Mouse (Mus musculus) layer of hippocampus, postnatal 25 days (tissue): ENCODE results near the gene Zfp36l1. TPM values are rescaled to one million over a fixed set of nuclear protein-coding genes. Genes with fewer than 3 reads are reported as not detected.

Experiments used
- DNase-seq, 2 experiments: peaks; one replicate each; pipeline ENCODE4 v3.0.0; 2022; ENCODE audit warnings: mixed read lengths in 2 of 2, low spot score in 1 of 2; ENCODE audit errors: extremely low spot score in 1 of 2
- total RNA-seq, 2 experiments: library from RNA; stranded (reverse); gene quantifications; 2 replicates each; pipeline ENCODE4 v1.2.3; 2021

Zfp36l1 gene
- total RNA-seq, 2 experiments from 2014 or later: 37.2 to 40.8 TPM

DNA sequence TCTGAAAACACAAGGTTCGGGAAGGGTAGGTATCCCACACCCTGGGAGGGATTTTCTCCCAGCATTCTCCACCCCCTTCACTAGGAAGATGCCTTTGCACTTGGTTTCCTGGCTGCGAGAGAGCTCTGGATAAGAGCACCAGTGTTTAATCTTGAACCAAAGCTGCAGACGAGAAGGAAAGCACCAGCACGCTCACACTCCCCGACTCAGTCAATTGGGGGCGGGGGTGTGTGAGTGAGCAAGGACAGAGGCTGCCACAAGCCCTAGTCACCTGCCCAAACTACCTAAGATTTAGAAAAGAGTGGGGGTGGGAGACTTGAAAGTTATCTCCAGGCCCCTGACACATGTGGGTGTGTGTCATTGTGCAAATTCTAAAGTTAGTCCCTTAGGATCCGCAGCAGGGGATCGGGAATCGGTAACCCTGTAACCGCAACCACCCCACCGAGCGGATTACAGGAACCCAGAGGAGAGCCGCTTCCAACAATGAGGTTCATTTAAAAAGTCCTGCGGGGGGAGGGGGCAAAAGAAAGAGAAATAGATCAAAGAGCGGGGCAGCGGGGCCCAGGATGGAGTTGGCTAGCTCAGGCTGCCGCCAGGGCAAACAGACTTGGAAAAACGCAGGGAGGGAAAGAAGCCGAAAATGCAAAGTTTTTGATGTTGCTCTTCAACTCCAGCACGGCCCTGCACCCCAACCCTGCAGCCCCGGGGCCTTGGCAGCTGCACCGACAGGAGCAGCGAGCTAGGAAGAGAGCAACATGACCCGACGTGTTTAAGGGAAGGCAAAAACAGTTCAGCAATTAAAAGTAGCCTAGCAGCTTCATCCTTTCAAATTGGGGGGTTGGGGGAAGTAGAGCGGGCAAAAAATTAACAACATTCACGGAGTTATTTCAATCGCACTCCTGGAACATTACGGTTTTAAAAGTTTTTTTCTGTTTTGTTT, 1.4 kb downstream of the Zfp36l1 start:
- peak in 1 of 2 experiments; percentile 7 for DNase-seq

DNA sequence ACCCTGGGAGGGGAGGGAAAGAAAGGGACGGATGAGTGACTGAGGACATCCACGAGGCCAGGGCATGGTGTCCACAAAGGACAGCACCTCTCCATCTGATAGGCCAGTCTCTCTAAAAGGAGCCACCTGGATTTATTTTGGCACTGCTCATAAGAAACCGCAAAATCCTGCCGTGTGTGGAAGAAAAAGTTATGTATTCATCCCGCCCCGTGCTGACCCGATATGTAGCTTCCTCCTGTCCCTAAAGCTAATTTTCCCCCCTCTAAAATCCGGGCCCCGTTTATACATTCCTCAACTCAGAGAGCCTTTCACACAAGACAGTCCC, 2.3 kb downstream of the Zfp36l1 start:
- DNase-seq: no peak

DNA sequence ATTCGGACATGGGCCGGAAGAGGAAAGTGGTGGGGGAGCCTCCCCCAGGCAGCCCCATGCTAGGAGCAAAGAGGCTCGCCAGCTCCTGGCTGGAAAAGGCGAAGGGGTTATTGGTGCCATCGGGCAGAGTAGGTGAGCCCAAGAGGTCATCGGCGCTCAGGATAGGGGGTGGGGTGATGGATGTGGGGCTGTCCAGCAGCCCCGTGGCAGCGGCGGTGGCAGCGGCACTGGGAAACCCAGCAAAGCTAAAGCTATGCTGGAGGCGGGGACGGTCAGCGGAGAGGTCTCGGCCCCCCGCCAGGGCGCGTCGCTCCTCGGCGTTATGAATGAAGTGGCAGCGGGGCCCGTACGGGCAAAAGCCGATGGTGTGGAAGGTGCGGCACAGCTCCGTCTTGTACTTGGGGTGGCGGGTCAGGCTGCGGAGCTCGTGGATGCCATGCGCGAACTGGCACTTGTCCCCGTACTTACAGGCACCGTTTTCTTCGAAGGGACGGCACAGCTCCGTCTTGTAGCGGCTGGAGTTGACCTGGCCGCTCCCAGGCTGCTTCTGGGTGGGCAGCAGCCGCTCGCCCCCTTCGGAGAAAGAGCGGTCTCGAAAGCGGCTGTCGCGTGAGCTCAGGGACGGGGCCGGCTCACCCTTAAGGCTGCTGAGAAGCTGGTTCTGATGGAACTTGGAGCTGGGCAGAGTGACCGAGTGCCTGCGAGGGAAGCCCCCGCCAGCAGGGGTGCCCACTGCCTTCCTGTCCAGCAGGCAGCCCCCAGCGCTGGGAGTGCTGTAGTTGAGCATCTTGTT, 2.9 kb downstream of the Zfp36l1 start:
- peak in 1 of 2 experiments; percentile 13 for DNase-seq

DNA sequence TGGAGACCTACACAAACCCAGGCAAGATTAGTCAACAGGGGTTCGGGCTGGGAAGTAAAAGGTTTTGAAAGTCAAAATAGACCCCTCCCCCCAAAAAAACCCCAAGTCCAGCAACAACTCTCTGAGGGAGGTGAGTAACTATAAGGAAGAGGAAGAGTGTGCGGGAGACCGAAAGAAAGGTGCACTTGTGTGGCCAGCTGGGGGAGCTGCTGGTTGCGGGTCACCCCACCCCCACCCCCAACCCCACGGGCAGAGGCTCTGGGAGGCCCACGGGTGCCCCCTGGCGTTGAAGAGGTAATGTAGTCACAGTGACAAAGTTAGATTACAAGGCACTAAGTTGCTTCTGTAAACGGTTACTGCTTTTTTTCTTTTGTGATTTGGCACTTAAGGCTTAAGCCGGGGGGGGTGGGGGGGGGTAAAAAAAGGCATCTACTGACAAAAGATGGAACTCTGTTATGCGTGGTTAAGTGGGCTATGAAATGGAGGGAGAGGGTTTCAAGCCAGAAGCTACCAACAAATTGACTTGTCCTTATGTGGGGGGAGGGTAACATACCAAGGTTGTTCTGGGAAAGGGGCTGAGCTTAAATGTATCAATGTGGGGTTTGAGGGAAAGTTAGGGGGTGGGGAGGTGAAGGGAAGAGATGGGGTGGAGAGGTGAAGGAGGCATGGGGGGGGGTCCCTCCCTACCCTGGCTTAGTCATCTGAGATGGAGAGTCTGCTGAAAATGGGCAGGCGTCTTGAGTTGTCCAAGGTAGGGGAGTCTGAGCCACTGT, 3.7 kb downstream of the Zfp36l1 start:
- DNase-seq: peak; percentile 53 to 87

DNA sequence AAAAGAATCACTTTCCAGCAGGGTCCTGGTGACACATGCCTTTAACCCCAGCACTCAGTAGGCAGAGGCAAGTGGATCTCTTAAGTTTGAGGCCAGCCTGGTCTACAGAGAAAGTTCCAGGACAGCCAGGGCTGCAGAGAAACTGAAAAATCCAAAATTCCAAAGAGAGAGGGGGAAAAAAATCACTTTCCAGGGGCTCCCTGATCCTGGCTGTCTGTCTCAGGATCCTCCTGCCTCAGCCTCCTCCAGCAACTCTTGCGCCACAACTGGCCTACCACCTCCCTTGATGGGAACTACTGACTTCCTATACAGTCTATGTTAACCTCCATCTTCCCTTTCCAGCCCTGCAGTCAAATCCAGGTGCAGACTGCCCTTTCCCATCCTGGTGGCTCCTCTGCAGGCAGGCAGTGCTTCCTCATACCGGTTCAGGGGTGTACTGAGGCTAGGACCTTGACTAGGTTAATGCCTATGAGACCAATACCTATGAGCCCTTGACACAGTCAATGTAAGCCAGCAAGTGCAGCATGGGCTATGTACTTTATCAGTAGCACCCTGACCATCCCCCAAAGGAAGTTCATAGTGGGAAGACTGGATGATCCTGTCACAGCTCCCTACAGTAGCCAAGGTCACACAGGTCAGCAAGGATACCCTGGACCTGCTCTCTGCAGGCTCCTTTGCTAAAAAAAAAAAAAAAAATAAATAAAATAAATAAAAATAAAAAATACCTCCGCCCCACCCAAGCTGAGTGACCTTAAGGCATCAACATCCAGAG, 5.7 kb downstream of the Zfp36l1 start:
- DNase-seq: no peak

DNA sequence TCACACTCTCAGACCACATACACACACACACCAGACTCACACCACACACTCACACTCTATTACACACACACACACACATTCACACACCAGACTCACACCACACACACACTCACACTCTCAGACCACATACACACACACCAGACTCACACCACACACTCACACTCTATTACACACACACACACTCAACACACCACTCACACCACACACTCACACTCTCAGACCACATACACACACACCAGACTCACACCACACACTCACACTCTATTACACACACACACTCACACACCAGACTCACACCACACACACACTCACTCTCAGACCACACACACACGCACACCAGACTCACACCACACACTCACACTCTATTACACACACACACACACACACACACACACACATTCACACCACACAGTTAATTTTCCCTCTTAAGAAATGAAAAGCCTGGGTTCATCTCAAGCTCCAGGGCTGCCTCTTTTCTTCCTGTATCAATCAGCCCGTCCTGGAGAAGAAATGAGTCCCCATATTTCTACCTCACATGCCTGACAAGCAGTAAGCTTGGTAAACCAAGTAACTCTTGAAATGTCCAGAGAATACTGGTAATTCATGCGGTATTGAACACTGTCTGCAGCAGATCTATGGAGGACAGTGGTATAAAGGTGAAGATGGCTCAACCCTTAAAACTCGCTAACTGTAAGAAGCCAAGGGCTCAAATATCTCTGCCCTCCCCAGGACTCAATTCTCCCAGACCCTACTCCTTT, 6.5 kb downstream of the Zfp36l1 start:
- DNase-seq: no peak

DNA sequence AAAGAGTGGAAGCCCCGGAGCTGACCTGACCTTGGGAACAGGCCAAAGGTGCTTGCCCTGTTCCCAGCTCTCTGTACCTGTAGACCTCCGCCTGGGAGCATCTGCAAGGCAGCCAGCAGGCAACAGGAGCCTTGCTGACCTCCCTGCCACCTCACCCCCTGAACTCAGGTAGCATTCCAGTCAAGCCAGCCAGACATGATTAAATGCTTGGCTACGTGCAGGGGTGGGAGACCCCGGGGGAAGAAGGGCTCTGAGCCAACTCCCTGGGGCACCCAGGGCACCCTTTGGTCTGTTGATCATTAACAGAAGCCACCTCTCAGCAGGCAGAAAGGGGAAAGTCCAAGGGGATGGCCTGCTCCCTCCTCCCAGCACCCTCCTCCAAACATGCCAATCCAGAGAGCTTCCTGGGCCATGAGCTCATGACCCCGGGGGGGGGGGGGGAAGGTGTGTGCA, 9.3 kb downstream of the Zfp36l1 start:
- DNase-seq: no peak

DNA sequence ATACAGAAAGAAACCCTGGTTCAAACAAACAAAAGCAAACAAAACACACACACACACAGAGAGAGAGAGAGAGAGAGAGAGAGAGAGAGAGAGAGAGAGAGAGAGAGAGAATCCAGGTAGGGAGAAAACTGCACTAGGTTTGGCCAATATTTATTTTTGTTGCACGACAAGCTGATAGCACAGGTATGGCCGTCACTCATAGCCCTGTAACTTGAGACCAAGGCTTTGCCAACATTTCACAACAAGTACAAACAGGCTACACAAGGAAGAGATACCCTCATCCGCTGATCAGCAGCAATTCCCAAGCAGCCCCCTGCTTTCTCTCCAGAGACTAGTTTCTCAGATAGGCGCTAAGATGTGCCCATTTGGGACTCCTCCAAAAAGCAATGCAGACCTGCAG, 9.7 kb downstream of the Zfp36l1 start:
- no peak for DNase-seq

DNA sequence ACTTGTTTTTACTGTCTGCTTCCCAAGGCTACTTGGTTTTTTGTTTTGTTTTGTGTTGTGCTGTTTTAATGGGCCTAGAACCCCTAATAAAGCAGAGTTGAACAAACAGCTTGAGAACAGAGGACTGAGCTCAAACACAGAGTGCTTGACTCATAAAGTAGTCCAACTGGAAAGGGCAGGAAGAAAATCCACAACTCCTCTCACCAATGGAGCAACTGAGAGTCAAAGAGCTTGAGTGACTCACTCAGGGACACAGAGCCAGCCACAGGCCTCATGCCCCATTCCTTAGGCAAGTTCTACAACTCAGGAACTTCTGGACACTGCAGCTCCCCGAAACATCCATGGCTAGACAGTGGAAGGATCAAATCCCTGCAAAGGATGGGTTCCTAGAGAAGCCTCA, 14.0 kb downstream of the Zfp36l1 start:
- no peak for DNase-seq

DNA sequence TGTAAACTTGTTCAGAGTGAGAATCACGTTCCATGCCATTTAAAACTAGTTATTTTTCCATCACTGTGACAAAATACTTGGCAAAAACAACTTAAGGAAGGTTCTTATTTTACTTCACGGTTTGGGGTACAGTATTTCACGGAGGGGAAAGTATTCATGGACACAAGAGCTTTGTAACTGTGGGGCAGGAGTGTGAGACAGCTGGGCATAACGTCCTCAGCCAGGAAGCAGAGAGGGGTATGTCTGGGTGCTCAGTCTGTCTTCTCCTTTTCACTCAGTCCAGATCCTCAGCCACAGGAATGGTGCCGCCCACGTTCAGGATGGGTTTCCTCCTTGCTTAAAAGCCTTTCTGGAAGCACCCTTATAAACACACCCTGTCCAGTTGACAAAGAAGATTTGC, 16.1 kb downstream of the Zfp36l1 start:
- no peak for DNase-seq

DNA sequence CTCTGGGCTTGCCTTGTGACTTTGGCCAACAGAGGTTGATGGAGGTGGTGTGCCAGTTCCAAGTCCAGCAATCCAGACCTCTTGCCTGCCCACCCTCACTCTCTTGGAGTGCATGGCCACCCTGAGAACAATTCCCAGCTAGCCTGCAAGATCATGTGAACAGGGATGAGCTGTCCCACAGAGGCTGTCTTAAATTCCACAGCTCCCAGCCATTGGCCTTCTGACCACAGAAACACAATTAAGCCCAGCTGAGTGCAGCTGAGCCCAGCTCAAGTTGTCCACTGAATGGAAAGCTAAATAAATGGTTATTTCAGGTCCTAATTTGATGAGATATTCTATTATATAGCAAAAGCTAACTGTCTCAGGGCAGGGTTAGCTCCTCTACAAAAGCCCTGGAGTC, 20.0 kb downstream of the Zfp36l1 start:
- DNase-seq: no peak

DNA sequence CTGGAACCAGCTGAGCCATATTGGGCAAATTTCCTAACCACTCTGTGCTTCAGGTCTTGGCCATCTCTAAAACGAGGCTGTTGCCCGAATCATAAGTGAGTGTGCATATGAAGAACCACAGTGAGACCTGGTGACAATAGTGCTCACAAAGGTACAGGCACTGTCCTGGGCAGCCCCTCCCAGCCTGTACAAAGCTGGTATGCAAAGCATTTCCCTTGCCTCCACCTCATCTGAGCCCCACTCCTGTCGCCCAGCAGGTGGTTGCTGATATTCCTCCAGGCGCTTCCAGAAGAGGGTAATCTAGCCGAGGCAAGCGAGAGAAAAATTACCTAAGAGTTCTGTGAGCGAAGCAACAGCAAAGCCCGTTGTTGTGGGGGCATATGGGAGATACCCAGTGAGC, 21.7 kb downstream of the Zfp36l1 start:
- DNase-seq: no peak

DNA sequence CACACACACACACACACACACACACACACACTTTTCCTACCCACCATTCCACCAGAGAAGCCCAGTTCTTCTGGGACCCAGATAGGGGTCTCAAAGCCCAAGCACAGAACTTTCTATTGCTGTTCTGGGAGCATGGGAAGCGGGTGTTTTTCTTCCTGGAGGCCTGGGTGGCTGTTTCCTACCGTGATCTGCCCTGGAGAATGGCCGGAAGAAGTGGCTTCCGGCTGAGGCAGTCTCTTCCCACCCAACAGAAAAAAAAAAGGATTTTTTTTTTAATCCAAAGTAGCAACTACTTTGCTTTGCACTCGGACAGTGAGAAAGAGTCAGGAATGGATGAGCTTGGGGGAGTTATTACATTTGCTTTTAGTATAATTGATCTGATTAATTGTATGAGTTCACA, 22.3 kb downstream of the Zfp36l1 start:
- DNase-seq: no peak

DNA sequence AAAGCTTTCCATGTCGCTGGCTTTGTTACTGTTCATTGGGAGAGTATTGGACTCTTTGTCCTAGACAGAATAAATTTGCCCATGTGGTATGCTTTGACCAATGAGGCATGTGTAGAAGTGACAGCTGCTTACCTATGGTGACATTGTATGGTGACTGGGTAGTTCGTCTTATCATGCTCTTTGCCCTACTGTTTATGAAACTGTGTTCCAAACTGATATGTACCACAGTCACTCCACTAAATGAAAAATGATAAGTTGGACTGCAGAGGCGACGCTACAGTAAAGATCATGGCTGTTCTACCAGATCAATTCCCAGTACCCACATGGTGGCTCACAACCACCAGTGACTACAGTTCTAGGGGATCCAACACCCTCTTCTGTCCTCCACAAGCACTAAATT, 24.7 kb downstream of the Zfp36l1 start:
- no peak for DNase-seq

DNA sequence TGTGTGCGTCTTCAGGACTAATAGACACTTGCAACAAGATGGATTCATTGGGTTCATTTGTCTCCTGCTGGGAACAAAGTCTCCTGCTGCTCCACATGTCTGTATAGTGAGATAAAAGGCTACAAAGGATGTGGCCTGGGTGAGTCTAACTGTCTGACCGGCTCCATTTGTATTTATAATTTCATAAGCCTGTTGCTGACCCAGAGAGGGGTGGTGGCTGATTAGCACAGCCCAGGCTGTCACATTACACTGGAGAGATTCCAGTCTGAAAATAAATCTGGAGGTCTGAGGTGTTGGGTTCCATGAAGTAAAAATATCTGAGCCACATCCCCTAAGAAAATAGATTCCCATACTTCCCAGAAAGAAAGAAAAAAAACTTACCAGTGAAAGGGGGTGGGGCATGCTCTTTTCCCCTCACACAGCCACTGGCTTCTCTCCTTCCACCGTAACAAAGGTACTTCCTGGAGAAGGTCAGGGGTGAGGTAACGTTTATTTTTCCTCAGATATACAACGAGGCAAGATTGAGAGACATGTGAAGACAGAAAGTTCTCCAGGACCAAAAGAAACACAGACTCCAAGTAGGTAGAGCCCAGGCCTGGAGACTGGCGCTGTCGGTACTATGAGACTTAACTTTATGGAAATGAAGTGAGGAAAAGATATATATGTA, 28.2 kb downstream of the Zfp36l1 start:
- DNase-seq: no peak

DNA sequence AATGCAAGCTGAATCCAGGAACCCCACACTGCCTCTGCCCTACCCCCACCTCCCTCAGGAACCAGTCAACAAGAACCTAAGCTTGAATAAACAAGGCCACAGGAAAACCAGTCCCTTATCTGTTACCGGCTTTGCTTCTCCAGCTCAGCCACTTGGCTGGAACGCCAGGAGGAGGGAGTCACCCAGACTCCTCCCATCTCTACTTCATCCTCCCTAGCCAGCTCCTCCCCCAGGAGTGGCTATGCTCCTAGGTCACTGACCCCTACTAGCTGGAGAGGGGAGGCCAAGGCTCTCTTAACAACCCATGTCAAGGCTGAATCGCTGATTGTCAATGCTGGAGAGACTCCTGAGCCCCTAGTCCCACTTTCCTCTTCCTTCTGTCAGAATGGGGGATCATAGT, 28.9 kb downstream of the Zfp36l1 start:
- no peak for DNase-seq

DNA sequence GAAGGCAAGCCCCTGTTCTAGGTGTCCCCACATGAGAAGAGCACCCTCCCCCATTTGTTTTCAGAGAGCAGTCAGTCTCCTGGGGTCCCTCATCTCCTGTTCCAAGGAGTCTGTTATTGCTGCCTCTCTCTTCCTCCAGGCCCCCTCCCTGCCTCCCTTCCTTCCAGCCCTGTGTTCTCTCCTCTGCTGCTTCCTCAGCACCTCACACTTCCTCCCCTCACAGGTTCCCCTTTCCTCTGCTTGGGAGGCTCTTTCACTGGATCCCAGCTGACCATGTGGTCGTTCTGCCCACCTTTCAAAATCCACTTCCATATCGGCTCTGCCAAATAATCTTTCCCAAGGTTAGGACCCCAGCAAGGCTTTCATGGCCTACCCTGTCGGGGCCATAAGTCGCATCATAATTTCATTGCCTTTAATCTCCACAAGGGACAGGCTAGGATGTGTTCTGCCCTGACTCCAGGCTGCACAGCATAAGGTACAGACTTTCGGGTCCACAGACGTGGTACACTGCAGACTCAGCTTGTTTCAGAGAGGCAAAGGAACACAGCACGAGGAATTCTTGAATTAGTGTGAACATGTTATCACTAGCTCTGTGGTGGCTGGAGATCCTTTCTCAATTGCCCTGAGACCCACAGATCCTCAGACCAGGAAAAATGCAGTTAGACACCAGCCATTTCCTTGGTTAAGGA, 29.5 kb downstream of the Zfp36l1 start:
- DNase-seq: no peak

DNA sequence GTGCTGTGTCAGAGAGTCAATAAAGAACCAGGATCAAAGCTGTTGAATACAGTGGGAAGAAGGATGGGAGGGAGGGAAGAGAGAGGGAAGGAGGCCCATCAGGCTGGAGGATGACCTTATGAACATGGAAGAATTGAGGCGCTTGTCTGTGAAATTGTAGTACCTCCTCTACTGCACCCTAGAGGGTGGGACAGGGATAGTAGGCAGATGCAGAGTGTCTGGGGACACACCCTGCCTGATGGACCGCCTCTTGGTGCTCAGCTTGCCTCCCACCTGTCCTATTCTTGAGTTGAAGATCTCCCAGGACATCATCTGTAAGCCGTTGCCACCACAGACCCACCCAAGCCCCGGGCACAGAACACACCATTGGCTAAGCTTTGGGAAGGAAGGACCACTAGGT, 30.1 kb downstream of the Zfp36l1 start:
- DNase-seq: no peak
